Mouse (Mus musculus) CH12.LX (cell line): ENCODE measurements around the gene Olfr201. TPM values are rescaled to one million over a fixed set of nuclear protein-coding genes. Genes with fewer than 3 reads are reported as not detected.
"Not testable (repeated sequence)": the region's sequence is repeated elsewhere in the genome, so short reads cannot be mapped to it uniquely, and the experiment has no call there.

Experiments used
- DNase-seq: peaks from one replicate; pipeline ENCODE4 v3.0.0-alpha.2; 2013; ENCODE audit errors: extremely low read depth
- H3K27ac ChIP-seq: 2 replicates; pipeline ENCODE4 v1.5.1; 2012; ENCODE audit warnings: low read depth, mild to moderate bottlenecking, control low read depth, moderate library complexity; ENCODE audit not compliant: insufficient read depth
- H3K27me3 ChIP-seq: replicated peaks from 2 replicates; pipeline ENCODE3; 2012; ENCODE audit warnings: inconsistent platforms
- H3K36me3 ChIP-seq, 2 experiments: replicated peaks in 1 of 2; 2 replicates each; pipeline versions ENCODE3 to v1.6.1; 2012; ENCODE audit warnings: inconsistent platforms in 1 of 2, low read length in 1 of 2, mild to moderate bottlenecking in 1 of 2, mixed read lengths in 1 of 2, moderate library complexity in 1 of 2; ENCODE audit not compliant: control insufficient read depth in 1 of 2, insufficient read depth in 1 of 2
- H3K4me1 ChIP-seq, 2 experiments: 2 replicates each; pipeline ENCODE4 v1.6.1; 2012; ENCODE audit warnings: inconsistent platforms in 1 of 2, moderate library complexity in 1 of 2; ENCODE audit not compliant: insufficient read depth in 2 of 2, control insufficient read depth in 1 of 2
- H3K4me2 ChIP-seq: 2 replicates; pipeline ENCODE4 v1.6.1; 2012; ENCODE audit warnings: low read depth, mild to moderate bottlenecking, control low read depth; ENCODE audit not compliant: poor library complexity, insufficient read depth, severe bottlenecking
- H3K4me3 ChIP-seq, 3 experiments: fragments of 150-350 bp in 1 of 3; sonication (generic) in 1 of 3; replicated peaks in 1 of 3; 2 replicates each; pipeline versions ENCODE3 to v1.5.1; 2011 to 2012; ENCODE audit warnings: low read depth in 2 of 3, low read length in 2 of 3, mild to moderate bottlenecking in 2 of 3, moderate library complexity in 2 of 3, control low read depth in 1 of 3, improper control_type of control experiment in 1 of 3, inconsistent platforms in 1 of 3, mixed read lengths in 1 of 3; ENCODE audit not compliant: poor library complexity in 1 of 3
- H3K79me2 ChIP-seq: replicated peaks from 2 replicates; pipeline ENCODE4 v1.6.1; 2012; ENCODE audit warnings: mild to moderate bottlenecking, moderate library complexity; ENCODE audit not compliant: control insufficient read depth, poor library complexity, insufficient read depth, severe bottlenecking; ENCODE audit errors: extremely low read depth
- H3K9ac ChIP-seq: 2 replicates; pipeline ENCODE4 v1.6.1; 2012; ENCODE audit warnings: low read depth, mild to moderate bottlenecking, control low read depth, moderate library complexity; ENCODE audit not compliant: insufficient read depth
- H3K9me3 ChIP-seq: replicated peaks from 2 replicates; pipeline ENCODE3; 2012; ENCODE audit warnings: low read length, inconsistent platforms, mixed read lengths
- dilution Hi-C: fragments of 300-500 bp; cut with MboI; formaldehyde crosslinking; loops from 2 replicates; pipeline ENCODE4 v1.14.3; 2020; ENCODE audit warnings: low sequenced_read_pairs; ENCODE audit not compliant: extremely low pct_unique_long_range_greater_than_20kb, extremely low pct_ligation_motif_present
- in situ Hi-C: fragments of 300-500 bp; cut with MboI; formaldehyde crosslinking; loops from 3 replicates; pipeline ENCODE4 v1.14.3; 2019; ENCODE audit warnings: low sequenced_read_pairs, low pct_ligation_motif_present, low pct_unique_long_range_greater_than_20kb, mixed read lengths
- polyA plus RNA-seq: library from polyadenylated mRNA; unstranded; fragments of >175 nt; gene quantifications from 2 replicates; pipeline ENCODE4 v1.2.1, GENCODE M21; 2012; ENCODE audit warnings: low read depth; ENCODE audit not compliant: insufficient read length
- total RNA-seq, 2 experiments: library from RNA; depleted of rRNA; stranded (reverse); fragments of 300-350 nt in 1 of 2; fragments of >200 nt in 1 of 2; gene quantifications; 2 replicates each; pipeline ENCODE4 v1.2.3; 2012 to 2014

The Olfr201 gene
- total and polyA plus RNA-seq, 3 experiments: not detected

- H3K4me2 ChIP-seq, H3K27ac ChIP-seq, H3K4me3 ChIP-seq, H3K27me3 ChIP-seq, dilution Hi-C loops, H3K4me1 ChIP-seq, H3K36me3 ChIP-seq, H3K79me2 ChIP-seq, DNase-seq, in situ Hi-C loops, H3K9ac ChIP-seq, H3K9me3 ChIP-seq: not testable (repeated sequence)
Observed at GRCm38 (mm10) chr16:59217861-59218260, 54.6 kb downstream of the Olfr201 start.

Other genes with a start within 250 kb of the Olfr201 start
- gene Olfr186, start 242.3 kb downstream of the Olfr201 start, total RNA-seq (2012; rRNA removed): not detected in 2 replicates
- gene Olfr186, start 242.3 kb downstream of the Olfr201 start, total RNA-seq (2014; rRNA removed): not detected in 2 replicates
- gene Olfr186, start 242.3 kb downstream of the Olfr201 start, polyA plus RNA-seq: not detected in 2 replicates
- gene Olfr187, start 232.9 kb downstream of the Olfr201 start, total RNA-seq (2012; rRNA removed): not detected in 2 replicates
- not detected in 2 replicates for gene Olfr187, start 232.9 kb downstream of the Olfr201 start, total RNA-seq (2014; rRNA removed)
- gene Olfr187, start 232.9 kb downstream of the Olfr201 start, polyA plus RNA-seq: not detected in 2 replicates
- gene Olfr190, start 194.6 kb downstream of the Olfr201 start, total RNA-seq (2012; rRNA removed): not detected in 2 replicates
- gene Olfr190, start 194.6 kb downstream of the Olfr201 start, total RNA-seq (2014; rRNA removed): not detected in 2 replicates
- not detected in 2 replicates for gene Olfr190, start 194.6 kb downstream of the Olfr201 start, polyA plus RNA-seq
- not detected in 2 replicates for gene Olfr191, start 182.8 kb downstream of the Olfr201 start, total RNA-seq (2012; rRNA removed)
- gene Olfr191, start 182.8 kb downstream of the Olfr201 start, total RNA-seq (2014; rRNA removed): not detected in 2 replicates
- gene Olfr191, start 182.8 kb downstream of the Olfr201 start, polyA plus RNA-seq: not detected in 2 replicates
- gene Olfr193, start 160.8 kb downstream of the Olfr201 start, total RNA-seq (2012; rRNA removed): not detected in 2 replicates
- gene Olfr193, start 160.8 kb downstream of the Olfr201 start, total RNA-seq (2014; rRNA removed): not detected in 2 replicates
- not detected in 2 replicates for gene Olfr193, start 160.8 kb downstream of the Olfr201 start, polyA plus RNA-seq
- gene Olfr194, start 151.6 kb downstream of the Olfr201 start, total RNA-seq (2012; rRNA removed): not detected in 2 replicates
- not detected in 2 replicates for gene Olfr194, start 151.6 kb downstream of the Olfr201 start, total RNA-seq (2014; rRNA removed)
- not detected in 2 replicates for gene Olfr194, start 151.6 kb downstream of the Olfr201 start, polyA plus RNA-seq
- not detected in 2 replicates for gene Olfr195, start 125.6 kb downstream of the Olfr201 start, total RNA-seq (2012; rRNA removed)
- not detected in 2 replicates for gene Olfr195, start 125.6 kb downstream of the Olfr201 start, total RNA-seq (2014; rRNA removed)
- not detected in 2 replicates for gene Olfr195, start 125.6 kb downstream of the Olfr201 start, polyA plus RNA-seq
- not detected in 2 replicates for gene Olfr196, start 102.2 kb downstream of the Olfr201 start, total RNA-seq (2012; rRNA removed)
- gene Olfr196, start 102.2 kb downstream of the Olfr201 start, total RNA-seq (2014; rRNA removed): not detected in 2 replicates
- gene Olfr196, start 102.2 kb downstream of the Olfr201 start, polyA plus RNA-seq: not detected in 2 replicates
- gene Olfr198, start 69.1 kb downstream of the Olfr201 start, total RNA-seq (2012; rRNA removed): not detected in 2 replicates
- gene Olfr198, start 69.1 kb downstream of the Olfr201 start, total RNA-seq (2014; rRNA removed): not detected in 2 replicates
- gene Olfr198, start 69.1 kb downstream of the Olfr201 start, polyA plus RNA-seq: not detected in 2 replicates
- gene Olfr199, start 52.9 kb downstream of the Olfr201 start, total RNA-seq (2012; rRNA removed): not detected in 2 replicates
- gene Olfr199, start 52.9 kb downstream of the Olfr201 start, total RNA-seq (2014; rRNA removed): not detected in 2 replicates
- not detected in 2 replicates for gene Olfr199, start 52.9 kb downstream of the Olfr201 start, polyA plus RNA-seq
- not detected in 2 replicates for gene Olfr202, start 14.2 kb upstream of the Olfr201 start, total RNA-seq (2012; rRNA removed)
- gene Olfr202, start 14.2 kb upstream of the Olfr201 start, total RNA-seq (2014; rRNA removed): not detected in 2 replicates
- not detected in 2 replicates for gene Olfr202, start 14.2 kb upstream of the Olfr201 start, polyA plus RNA-seq
- not detected in 2 replicates for gene Olfr203, start 26.2 kb upstream of the Olfr201 start, total RNA-seq (2012; rRNA removed)
- gene Olfr203, start 26.2 kb upstream of the Olfr201 start, total RNA-seq (2014; rRNA removed): not detected in 2 replicates
- gene Olfr203, start 26.2 kb upstream of the Olfr201 start, polyA plus RNA-seq: not detected in 2 replicates
- gene Olfr204, start 45.6 kb upstream of the Olfr201 start, total RNA-seq (2012; rRNA removed): not detected in 2 replicates
- not detected in 2 replicates for gene Olfr204, start 45.6 kb upstream of the Olfr201 start, total RNA-seq (2014; rRNA removed)
- gene Olfr204, start 45.6 kb upstream of the Olfr201 start, polyA plus RNA-seq: not detected in 2 replicates
- not detected in 2 replicates for gene Olfr205, start 58.5 kb upstream of the Olfr201 start, total RNA-seq (2012; rRNA removed)
- not detected in 2 replicates for gene Olfr205, start 58.5 kb upstream of the Olfr201 start, total RNA-seq (2014; rRNA removed)
- not detected in 2 replicates for gene Olfr205, start 58.5 kb upstream of the Olfr201 start, polyA plus RNA-seq
- not detected in 2 replicates for gene Olfr206, start 76.6 kb upstream of the Olfr201 start, total RNA-seq (2012; rRNA removed)
- gene Olfr206, start 76.6 kb upstream of the Olfr201 start, total RNA-seq (2014; rRNA removed): not detected in 2 replicates
- not detected in 2 replicates for gene Olfr206, start 76.6 kb upstream of the Olfr201 start, polyA plus RNA-seq
- gene Olfr209, start 91.4 kb upstream of the Olfr201 start, total RNA-seq (2012; rRNA removed): not detected in 2 replicates
- not detected in 2 replicates for gene Olfr209, start 91.4 kb upstream of the Olfr201 start, total RNA-seq (2014; rRNA removed)
- not detected in 2 replicates for gene Olfr209, start 91.4 kb upstream of the Olfr201 start, polyA plus RNA-seq
- not detected in 2 replicates for gene Gabrr3, start 134.7 kb upstream of the Olfr201 start, total RNA-seq (2012; rRNA removed)
- gene Gabrr3, start 134.7 kb upstream of the Olfr201 start, total RNA-seq (2014; rRNA removed): not detected in 2 replicates
- gene Gabrr3, start 134.7 kb upstream of the Olfr201 start, polyA plus RNA-seq: not detected in 2 replicates
- gene Riox2, start 199.1 kb upstream of the Olfr201 start, total RNA-seq (2012; rRNA removed): 53.6 and 59.0 TPM in 2 replicates
- 43.2 and 47.3 TPM in 2 replicates for gene Riox2, start 199.1 kb upstream of the Olfr201 start, total RNA-seq (2014; rRNA removed)
- gene Riox2, start 199.1 kb upstream of the Olfr201 start, polyA plus RNA-seq: 90.7 and 102 TPM in 2 replicates